Mouse (Mus musculus) layer of hippocampus, adult 9-10 months (tissue): Measurements from ENCODE around the gene Pax6.

Experiments
- DNase-seq: peaks from one replicate; pipeline ENCODE4 v3.0.0; 2022; ENCODE audit warnings: low spot score

Pax6 gene

DNA sequence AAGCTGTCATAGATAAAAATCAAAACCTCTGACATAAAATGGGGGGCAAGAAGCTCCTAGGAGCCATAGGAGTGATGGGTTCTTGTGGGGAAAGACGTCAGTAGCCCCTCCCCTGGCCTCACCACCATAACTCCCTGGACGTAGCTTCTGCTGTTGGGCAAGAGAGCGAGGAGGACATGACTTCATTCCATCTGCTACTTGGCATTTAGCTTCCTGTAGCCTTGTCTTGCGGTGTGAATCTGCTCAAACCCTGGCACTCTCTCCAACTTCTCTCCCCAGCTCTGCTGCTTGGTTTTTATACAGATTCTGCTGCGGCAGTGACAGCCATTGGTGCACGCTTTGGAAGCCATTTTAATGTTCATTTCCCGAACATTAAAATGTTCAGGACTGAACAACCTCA, 78.2 kb downstream of the Pax6 start:
- no peak for DNase-seq
